Mouse (Mus musculus): ENCODE measurements around the gene Il1f8. TPM values are rescaled to one million over a fixed set of nuclear protein-coding genes. Genes with fewer than 3 reads are reported as not detected.

Il1f8 gene
- polyA plus RNA-seq, 1 experiment: not detected

- no peak for TF ChIP-seq CTCF (IDR thresholded peaks at IDR 0.05; ENCODE audit: insufficient read depth, low read depth, low read length)
- no peak for TF ChIP-seq POLR2A (IDR thresholded peaks at IDR 0.05; ENCODE audit: insufficient read depth, low read depth, low read length)
Observed at GRCm38 (mm10) chr2:24188189-24188588, 35.2 kb downstream of the Il1f8 start.

More at GRCm38 (mm10) chr2:24188189-24188588, 35.2 kb downstream of the Il1f8 start:
- no peak overlapping the region for H3K27ac ChIP-seq (ENCODE audit: insufficient read depth, low read depth, low read length)
- WGBS: 76% methylated on average over 1 of the region's 1 CpGs
- H3K4me1 ChIP-seq (ENCODE audit: control insufficient read depth, insufficient read depth, low read length): no peaks in the 10 kb centered on the region
- H3K4me3 ChIP-seq (ENCODE audit: insufficient read depth, low read depth, low read length): no peak overlapping the region

Other genes starting within 250 kb of the Il1f8 start
- gene Hnmt, start 103.8 kb upstream of the Il1f8 start, polyA plus RNA-seq (2012; ENCODE audit: insufficient read depth, insufficient read length, low replicate concordance, missing spikeins): not detected in 2 replicates
- not detected in 2 replicates for gene Tbpl2, start 56.6 kb upstream of the Il1f8 start, polyA plus RNA-seq (2012; ENCODE audit: insufficient read depth, insufficient read length, low replicate concordance, missing spikeins)
- not detected in 2 replicates for gene Il1f9, start 33.3 kb downstream of the Il1f8 start, polyA plus RNA-seq (2012; ENCODE audit: insufficient read depth, insufficient read length, low replicate concordance, missing spikeins)
- not detected in 2 replicates for gene Il1f6, start 62.3 kb downstream of the Il1f8 start, polyA plus RNA-seq (2012; ENCODE audit: insufficient read depth, insufficient read length, low replicate concordance, missing spikeins)
- not detected in 2 replicates for gene Il1f5, start 123.8 kb downstream of the Il1f8 start, polyA plus RNA-seq (2012; ENCODE audit: insufficient read depth, insufficient read length, low replicate concordance, missing spikeins)
- gene Il1f10, start 138.0 kb downstream of the Il1f8 start, polyA plus RNA-seq (2012; ENCODE audit: insufficient read depth, insufficient read length, low replicate concordance, missing spikeins): not detected in 2 replicates
- not detected in 2 replicates for gene Il1rn, start 183.7 kb downstream of the Il1f8 start, polyA plus RNA-seq (2012; ENCODE audit: insufficient read depth, insufficient read length, low replicate concordance, missing spikeins)
- not detected in 2 replicates for gene Psd4, start 214.4 kb downstream of the Il1f8 start, polyA plus RNA-seq (2012; ENCODE audit: insufficient read depth, insufficient read length, low replicate concordance, missing spikeins)